Mouse (Mus musculus): ENCODE results near the gene Lin28a. TPM values are rescaled to one million over a fixed set of nuclear protein-coding genes. Genes with fewer than 3 reads are reported as not detected.

The Lin28a gene
- not detected for total RNA-seq (2022)

- DNase-seq (ENCODE audit: low spot score), result no peak
Measured at GRCm38 (mm10) chr4:134018779-134019145, at the start of gene Lin28a. Lin28a (minus strand) TSS chr4:134018841.

GRCm38 (mm10) chr4:134067833-134068544, 49.3 kb upstream of the Lin28a start:
- no peak for DNase-seq (ENCODE audit: low spot score)

- DNase-seq (ENCODE audit: low spot score), result no peak
Measured at GRCm38 (mm10) chr4:134067383-134067782, 48.7 kb upstream of the Lin28a start.

GRCm38 (mm10) chr4:134065431-134066004, 46.9 kb upstream of the Lin28a start:
- DNase-seq (ENCODE audit: low spot score), result no peak

- DNase-seq (ENCODE audit: low spot score), result no peak
Measured at GRCm38 (mm10) chr4:134062561-134062960, 43.9 kb upstream of the Lin28a start.

GRCm38 (mm10) chr4:134061944-134062446, 43.4 kb upstream of the Lin28a start:
- no peak for DNase-seq (ENCODE audit: low spot score)

GRCm38 (mm10) chr4:134061166-134061830, 42.7 kb upstream of the Lin28a start:
- DNase-seq (ENCODE audit: low spot score), result no peak

GRCm38 (mm10) chr4:134060135-134060865, 41.7 kb upstream of the Lin28a start, which contains the start of gene Crybg2:
Crybg2 (plus strand) TSS chr4:134060815.
- no peak for DNase-seq (ENCODE audit: low spot score)

GRCm38 (mm10) chr4:134058908-134059307, 40.3 kb upstream of the Lin28a start:
- DNase-seq (ENCODE audit: low spot score), result no peak

GRCm38 (mm10) chr4:134058166-134058715, 39.6 kb upstream of the Lin28a start:
- DNase-seq (ENCODE audit: low spot score), result no peak

- DNase-seq (ENCODE audit: low spot score), result no peak
Measured at GRCm38 (mm10) chr4:134053538-134053937, 34.9 kb upstream of the Lin28a start, which contains the start of gene Zfp683. Zfp683 (plus strand) TSS chr4:134053838.

- DNase-seq (ENCODE audit: low spot score), result no peak
Measured at GRCm38 (mm10) chr4:134052560-134052959, 33.9 kb upstream of the Lin28a start.

- DNase-seq (ENCODE audit: low spot score), result no peak
Measured at GRCm38 (mm10) chr4:134051912-134052311, 33.3 kb upstream of the Lin28a start.

- DNase-seq (ENCODE audit: low spot score), result no peak
Measured at GRCm38 (mm10) chr4:134047648-134048047, 29.0 kb upstream of the Lin28a start.

GRCm38 (mm10) chr4:134043041-134043440, 24.4 kb upstream of the Lin28a start:
- DNase-seq (ENCODE audit: low spot score), result no peak

- no peak for DNase-seq (ENCODE audit: low spot score)
Measured at GRCm38 (mm10) chr4:134041317-134042123, 22.9 kb upstream of the Lin28a start.

GRCm38 (mm10) chr4:134035953-134036352, 17.3 kb upstream of the Lin28a start:
- peak; percentile 51 for DNase-seq (ENCODE audit: low spot score)

GRCm38 (mm10) chr4:134025802-134026201, 7.2 kb upstream of the Lin28a start:
- DNase-seq (ENCODE audit: low spot score), result no peak

- peak; percentile 60 for DNase-seq (ENCODE audit: low spot score)
Measured at GRCm38 (mm10) chr4:134020621-134021020, 2.0 kb upstream of the Lin28a start.

GRCm38 (mm10) chr4:134019641-134020351, 1.2 kb upstream of the Lin28a start:
- DNase-seq (ENCODE audit: low spot score), result no peak

Data from heart, adult 8-10 months (tissue).